Mouse (Mus musculus) forebrain, embryonic 12.5 days (tissue): ENCODE data around the gene Nkiras2. TPM values are rescaled to one million over a fixed set of nuclear protein-coding genes. Genes with fewer than 3 reads are reported as not detected.

Source experiments
- ATAC-seq: fragments of 200-750 bp; cut with Nextera tagmentation; 2 replicates; pipeline ENCODE4 v1.8.0; 2017; ENCODE audit warnings: moderate TSS enrichment; ENCODE audit not compliant: low FRiP score
- H3K27ac ChIP-seq: fragments of 300-500 bp; sonication (generic); 2 replicates; pipeline ENCODE4 v1.5.1; 2016; ENCODE audit warnings: mild to moderate bottlenecking
- H3K27me3 ChIP-seq: fragments of 300-500 bp; sonication (generic); 2 replicates; pipeline ENCODE4 v1.6.1; 2016; ENCODE audit warnings: mild to moderate bottlenecking
- H3K36me3 ChIP-seq: fragments of 300-500 bp; sonication (generic); replicated peaks from 2 replicates; pipeline ENCODE4 v1.6.1; 2016; ENCODE audit warnings: mild to moderate bottlenecking
- H3K4me1 ChIP-seq: fragments of 300-500 bp; sonication (generic); 2 replicates; pipeline ENCODE4 v1.6.1; 2016
- H3K4me2 ChIP-seq: fragments of 300-500 bp; sonication (generic); 2 replicates; pipeline ENCODE4 v1.6.1; 2016; ENCODE audit warnings: mild to moderate bottlenecking, moderate library complexity
- H3K4me3 ChIP-seq: fragments of 300-500 bp; sonication (generic); replicated peaks from 2 replicates; pipeline ENCODE4 v1.5.1; 2016; ENCODE audit warnings: mild to moderate bottlenecking
- H3K9ac ChIP-seq: fragments of 300-500 bp; sonication (generic); 2 replicates; pipeline ENCODE4 v1.6.1; 2016; ENCODE audit warnings: mild to moderate bottlenecking
- H3K9me3 ChIP-seq: fragments of 300-500 bp; sonication (generic); 2 replicates; pipeline ENCODE4 v1.6.1; 2016
- WGBS: fragments of 180-500 bp; shearing (Covaris S2); methylation state at CpG from one replicate; pipeline ENCODE4 v1.1.7; 2016; 5-methylcytosine and 5-hydroxymethylcytosine counted together
- polyA plus RNA-seq: library from polyadenylated mRNA; unstranded; fragments of >200 nt; fragmentation: Nextera tagmentation; extraction: Ambion mirVana; gene quantifications from 2 replicates; pipeline ENCODE4 v1.2.1, GENCODE M21; 2016

Gene Nkiras2
- polyA plus RNA-seq, 1 experiment from 2014 or later: 90.2 TPM

GRCm38 (mm10) chr11:100619982-100620381 is 938 bp downstream of the Nkiras2 start, which contains the start of gene Dnajc7:
Dnajc7 (minus strand) TSS chr11:100620168.
- Histone ChIP-seq H3K36me3 (peaks cover 4% of the 10 kb centered on the region), H3K9me3 (no peaks in the 10 kb centered on the region), H3K4me2 (peak within 1 kb of the TSS; percentile 78), H3K9ac (peak within 1 kb of the TSS; percentile 93), H3K27ac (peak within 1 kb of the TSS; percentile 92), H3K4me3 (peak within 1 kb of the TSS; percentile 94), H3K4me1 (peaks cover 37% of the 10 kb centered on the region), H3K27me3 (no peaks in the 10 kb centered on the region)
- WGBS: 4% methylated on average over 11 of the region's 11 CpGs
- ATAC-seq: no peak

DNA sequence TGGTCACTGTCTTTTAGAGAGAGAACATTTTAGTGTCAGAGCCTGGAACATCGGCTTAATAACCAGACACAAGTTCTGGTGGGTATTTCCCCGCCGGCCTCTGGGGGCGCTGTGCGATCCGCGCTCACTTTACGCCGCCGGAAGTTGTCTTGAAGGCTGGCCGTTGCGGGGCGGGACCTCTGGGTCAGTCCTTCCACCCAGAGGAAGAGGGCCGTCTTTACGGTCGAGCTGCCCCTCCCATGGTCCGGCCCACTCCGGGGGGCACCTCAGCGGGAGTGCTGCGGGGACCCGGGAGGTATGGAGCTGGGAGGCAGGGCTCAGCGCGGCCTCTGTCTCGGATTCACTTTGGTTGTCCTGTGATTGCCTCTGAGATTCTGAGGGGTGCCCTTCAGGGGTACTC is 3.7 kb downstream of the Nkiras2 start:
- Histone ChIP-seq H3K4me1 (peaks cover 33% of the 10 kb centered on the region), H3K27me3 (no peaks in the 10 kb centered on the region), H3K9ac (peak overlapping the region; percentile 80), H3K4me2 (peak overlapping the region; percentile 72), H3K36me3 (peaks cover 30% of the 10 kb centered on the region), H3K9me3 (no peaks in the 10 kb centered on the region), H3K4me3 (peak overlapping the region; percentile 70), H3K27ac (peak overlapping the region; percentile 72)
- WGBS: under 1% methylated on average over 24 of the region's 24 CpGs
- peak; percentile 70 for ATAC-seq

DNA sequence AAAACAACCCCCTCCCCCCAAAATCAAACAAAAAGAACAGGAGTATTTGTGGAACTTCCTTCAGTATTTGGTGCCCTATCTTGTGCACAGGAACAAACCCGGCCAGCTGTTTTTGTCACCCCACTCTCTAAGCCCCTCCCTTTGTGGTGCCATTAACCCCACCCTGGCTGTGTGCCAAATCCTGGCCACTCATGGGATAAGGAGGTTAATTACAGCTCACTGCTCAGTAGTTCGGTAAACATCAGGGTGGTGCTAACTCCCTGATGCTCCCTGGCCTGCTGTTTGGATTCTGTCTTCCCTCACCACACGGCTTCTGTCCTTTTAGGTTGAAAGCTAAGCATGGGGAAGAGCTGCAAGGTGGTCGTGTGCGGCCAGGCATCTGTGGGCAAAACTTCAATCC is 4.8 kb downstream of the Nkiras2 start:
- Histone ChIP-seq H3K36me3 (peaks cover 30% of the 10 kb centered on the region), H3K4me2 (peak overlapping the region; percentile 72), H3K4me1 (peaks cover 31% of the 10 kb centered on the region), H3K27ac (no peak overlapping the region), H3K4me3 (peak overlapping the region; percentile 70), H3K27me3 (no peaks in the 10 kb centered on the region), H3K9ac (peak overlapping the region; percentile 80), H3K9me3 (no peaks in the 10 kb centered on the region)
- WGBS: 58% methylated on average over 5 of the region's 5 CpGs
- no peak for ATAC-seq

DNA sequence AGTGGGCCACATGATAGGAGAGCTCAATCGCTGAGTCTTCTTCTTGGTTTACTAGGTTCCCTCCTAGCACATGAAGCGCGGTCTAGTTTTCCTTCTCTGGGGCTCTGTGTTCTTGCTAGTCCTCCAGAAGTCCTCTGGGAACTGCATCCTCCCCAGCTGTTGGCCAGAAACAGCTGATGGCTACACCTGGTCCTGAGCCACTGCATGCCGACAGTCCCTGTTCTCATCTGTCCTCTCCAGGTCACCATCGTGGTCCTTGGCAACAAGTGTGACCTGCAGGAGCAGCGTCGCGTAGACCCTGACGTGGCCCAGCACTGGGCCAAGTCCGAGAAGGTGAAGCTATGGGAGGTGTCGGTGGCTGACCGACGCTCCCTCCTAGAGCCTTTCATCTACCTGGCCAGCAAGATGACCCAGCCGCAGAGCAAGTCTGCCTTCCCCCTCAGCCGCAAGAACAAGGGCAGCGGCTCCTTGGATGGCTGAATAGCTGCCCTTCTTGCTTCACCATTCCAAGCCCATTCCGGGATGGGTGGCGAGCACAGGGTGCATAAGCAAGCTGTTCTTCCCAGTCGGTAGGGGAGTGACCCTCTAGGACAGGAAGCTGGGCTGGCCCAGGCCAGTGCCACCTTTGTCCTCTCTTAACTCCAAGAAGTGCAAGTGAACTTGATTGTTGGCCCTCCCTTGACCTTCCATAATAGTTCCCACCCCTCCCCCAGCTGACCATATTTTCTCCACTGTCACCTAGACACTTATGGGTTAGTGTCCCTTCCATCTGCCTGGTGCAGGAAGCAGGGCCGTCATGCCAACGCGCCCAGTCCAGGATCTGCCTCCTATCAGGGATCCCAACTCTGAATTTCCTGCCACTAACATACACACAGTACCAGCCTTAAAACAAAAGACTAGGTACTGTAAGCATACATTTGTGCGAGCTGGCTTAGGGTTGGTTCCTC is 7.0 kb downstream of the Nkiras2 start:
- Histone ChIP-seq H3K27ac (no peak overlapping the region), H3K4me2 (no peak overlapping the region), H3K4me3 (no peak overlapping the region), H3K36me3 (peaks cover 30% of the 10 kb centered on the region), H3K9me3 (no peaks in the 10 kb centered on the region), H3K4me1 (peaks cover 29% of the 10 kb centered on the region), H3K27me3 (no peaks in the 10 kb centered on the region), H3K9ac (no peak overlapping the region)
- ATAC-seq: no peak
- 92% methylated on average over 23 of the region's 23 CpGs for WGBS

GRCm38 (mm10) chr11:100626701-100627195 is 7.7 kb downstream of the Nkiras2 start:
- ATAC-seq: no peak

DNA sequence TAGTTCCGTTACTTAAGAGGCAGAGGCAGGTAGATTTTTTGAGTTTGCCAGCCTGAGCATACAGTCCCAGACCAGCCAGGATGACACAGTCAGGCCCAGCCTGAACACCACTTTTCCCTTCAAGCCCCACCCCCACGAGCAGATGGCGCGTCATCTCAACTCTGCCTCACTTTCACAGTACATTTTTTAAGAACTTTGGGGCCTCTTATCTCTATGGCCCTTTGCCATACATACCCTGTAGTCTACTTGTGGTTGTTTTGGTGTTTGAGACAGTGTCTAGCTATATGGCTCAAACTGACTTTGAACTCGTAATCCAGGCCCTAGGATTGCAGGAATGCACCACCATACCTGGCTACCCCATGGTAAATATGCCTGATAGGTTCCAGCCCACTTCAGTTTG is 9.0 kb downstream of the Nkiras2 start:
- H3K36me3 ChIP-seq: peaks cover 30% of the 10 kb centered on the region
- no peak overlapping the region for H3K4me3 ChIP-seq
- peaks cover 29% of the 10 kb centered on the region for H3K4me1 ChIP-seq
- no peak for ATAC-seq
- no peak overlapping the region for H3K9ac ChIP-seq
- WGBS: 93% methylated on average over 5 of the region's 5 CpGs
- H3K9me3 ChIP-seq: no peaks in the 10 kb centered on the region
- H3K4me2 ChIP-seq: no peak overlapping the region
- no peaks in the 10 kb centered on the region for H3K27me3 ChIP-seq
- H3K27ac ChIP-seq: no peak overlapping the region

More at GRCm38 (mm10) chr11:100626701-100627195, 7.7 kb downstream of the Nkiras2 start:
- no peak overlapping the region for H3K27ac ChIP-seq
- H3K9ac ChIP-seq: no peak overlapping the region
- no peaks in the 10 kb centered on the region for H3K9me3 ChIP-seq
- H3K27me3 ChIP-seq: no peaks in the 10 kb centered on the region
- H3K36me3 ChIP-seq: peaks cover 30% of the 10 kb centered on the region
- WGBS: 26% methylated on average over 9 of the region's 9 CpGs
- no peak overlapping the region for H3K4me3 ChIP-seq
- H3K4me1 ChIP-seq: peaks cover 29% of the 10 kb centered on the region
- no peak overlapping the region for H3K4me2 ChIP-seq

DNA sequence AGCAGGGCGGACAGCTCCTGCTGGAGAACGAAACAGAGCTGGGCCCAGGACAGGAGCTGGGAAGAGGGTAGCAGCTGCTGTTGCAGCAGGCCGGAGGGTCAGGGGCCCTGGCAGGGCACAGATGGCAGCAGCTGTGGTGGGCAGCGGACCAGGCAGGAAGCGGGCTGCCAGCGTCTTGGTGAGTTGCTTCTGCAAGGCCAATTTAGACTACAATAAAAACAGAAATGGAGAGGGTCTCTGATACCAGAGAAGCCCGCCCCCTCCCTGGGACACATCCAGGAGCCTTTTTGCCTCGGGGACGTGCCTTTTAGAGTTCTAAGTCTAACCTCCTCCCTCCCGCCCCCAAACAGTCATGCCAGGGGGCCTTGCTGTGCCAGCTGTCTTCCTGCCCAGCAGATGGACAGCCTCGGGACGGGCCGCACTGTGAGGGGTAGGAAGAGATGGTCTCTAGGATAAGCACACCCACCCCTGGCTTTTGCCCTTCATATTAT is 9.9 kb downstream of the Nkiras2 start:
- Histone ChIP-seq H3K4me2 (no peak overlapping the region), H3K4me3 (no peak overlapping the region), H3K27me3 (no peaks in the 10 kb centered on the region), H3K9ac (no peak overlapping the region), H3K27ac (no peak overlapping the region; the same call in 1 of the 2 replicates), H3K9me3 (no peaks in the 10 kb centered on the region), H3K36me3 (peaks cover 30% of the 10 kb centered on the region), H3K4me1 (peaks cover 21% of the 10 kb centered on the region)
- WGBS: 63% methylated on average over 13 of the region's 13 CpGs
- no peak for ATAC-seq

DNA sequence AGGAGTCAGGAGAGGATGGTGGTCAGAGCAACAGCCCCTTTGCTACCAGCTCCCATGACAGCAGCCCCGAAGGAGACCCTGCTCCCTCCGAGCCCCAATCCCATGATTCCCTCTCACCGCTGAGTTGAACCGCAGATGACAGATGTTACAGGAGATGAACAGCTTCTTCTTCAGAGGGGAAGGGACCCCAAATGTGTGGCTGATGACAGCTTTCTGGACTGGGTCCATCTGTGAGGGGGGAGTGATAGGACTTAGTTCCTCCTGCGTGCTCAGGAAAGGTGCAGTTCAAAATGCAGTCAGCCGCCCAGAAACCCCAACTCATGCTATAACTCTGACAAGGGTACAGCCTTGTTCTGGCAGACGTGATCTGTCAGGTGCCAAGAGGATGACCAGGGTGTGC is 15.5 kb downstream of the Nkiras2 start:
- no peak for ATAC-seq
- Histone ChIP-seq H3K9me3 (no peaks in the 10 kb centered on the region), H3K9ac (no peak overlapping the region), H3K27ac (no peak overlapping the region), H3K27me3 (peaks cover 21% of the 10 kb centered on the region), H3K4me2 (no peak overlapping the region), H3K4me3 (no peak overlapping the region), H3K36me3 (no peaks in the 10 kb centered on the region), H3K4me1 (no peaks in the 10 kb centered on the region)
- WGBS: 81% methylated on average over 7 of the region's 7 CpGs

DNA sequence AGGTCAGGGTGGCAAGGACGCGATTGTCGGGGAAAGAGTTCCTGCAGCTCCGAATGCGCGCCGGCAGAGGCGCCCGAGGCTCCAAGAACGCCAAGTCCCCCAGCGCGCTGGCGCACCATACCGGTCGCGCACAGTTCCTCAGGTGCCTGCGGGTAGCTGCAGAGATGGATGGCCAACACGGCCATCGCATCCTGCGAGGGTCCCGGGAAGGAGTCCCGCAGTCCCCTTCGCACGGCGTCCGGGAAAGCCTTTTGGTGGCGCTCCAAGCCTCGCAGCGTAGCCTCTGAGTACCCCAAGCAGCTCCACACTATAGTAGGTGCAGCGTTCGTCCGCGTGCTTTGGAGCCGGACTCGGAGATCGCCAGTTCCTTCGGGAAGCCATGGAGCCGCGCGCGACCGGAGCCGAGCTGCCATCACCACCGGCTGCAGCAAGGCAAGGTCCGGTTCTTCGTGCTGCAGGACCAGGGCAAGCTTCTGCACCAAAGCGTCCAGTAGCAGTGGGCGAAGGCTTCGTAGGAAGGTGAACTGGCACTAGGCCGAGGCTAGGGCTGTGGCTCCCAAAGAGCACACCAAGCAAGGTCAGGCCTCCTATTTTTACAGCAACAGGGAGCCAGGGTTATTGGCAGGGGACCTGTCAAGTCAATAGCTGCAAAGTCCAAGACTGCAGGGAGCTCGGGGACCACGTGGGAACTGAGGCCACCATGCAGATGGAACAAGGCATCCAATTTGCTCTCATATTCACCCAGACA is 21.3 kb downstream of the Nkiras2 start:
- Histone ChIP-seq H3K9me3 (no peaks in the 10 kb centered on the region), H3K4me2 (peak overlapping the region; percentile 67), H3K4me3 (peak overlapping the region; percentile 39), H3K9ac (peak overlapping the region; percentile 45; the same call in 1 of the 2 replicates), H3K36me3 (no peaks in the 10 kb centered on the region), H3K27ac (no peak overlapping the region), H3K4me1 (peaks cover 9% of the 10 kb centered on the region), H3K27me3 (peaks cover 44% of the 10 kb centered on the region)
- ATAC-seq: peak; percentile 46; the same call in 1 of the 2 replicates
- 7% methylated on average over 52 of the region's 52 CpGs for WGBS

DNA sequence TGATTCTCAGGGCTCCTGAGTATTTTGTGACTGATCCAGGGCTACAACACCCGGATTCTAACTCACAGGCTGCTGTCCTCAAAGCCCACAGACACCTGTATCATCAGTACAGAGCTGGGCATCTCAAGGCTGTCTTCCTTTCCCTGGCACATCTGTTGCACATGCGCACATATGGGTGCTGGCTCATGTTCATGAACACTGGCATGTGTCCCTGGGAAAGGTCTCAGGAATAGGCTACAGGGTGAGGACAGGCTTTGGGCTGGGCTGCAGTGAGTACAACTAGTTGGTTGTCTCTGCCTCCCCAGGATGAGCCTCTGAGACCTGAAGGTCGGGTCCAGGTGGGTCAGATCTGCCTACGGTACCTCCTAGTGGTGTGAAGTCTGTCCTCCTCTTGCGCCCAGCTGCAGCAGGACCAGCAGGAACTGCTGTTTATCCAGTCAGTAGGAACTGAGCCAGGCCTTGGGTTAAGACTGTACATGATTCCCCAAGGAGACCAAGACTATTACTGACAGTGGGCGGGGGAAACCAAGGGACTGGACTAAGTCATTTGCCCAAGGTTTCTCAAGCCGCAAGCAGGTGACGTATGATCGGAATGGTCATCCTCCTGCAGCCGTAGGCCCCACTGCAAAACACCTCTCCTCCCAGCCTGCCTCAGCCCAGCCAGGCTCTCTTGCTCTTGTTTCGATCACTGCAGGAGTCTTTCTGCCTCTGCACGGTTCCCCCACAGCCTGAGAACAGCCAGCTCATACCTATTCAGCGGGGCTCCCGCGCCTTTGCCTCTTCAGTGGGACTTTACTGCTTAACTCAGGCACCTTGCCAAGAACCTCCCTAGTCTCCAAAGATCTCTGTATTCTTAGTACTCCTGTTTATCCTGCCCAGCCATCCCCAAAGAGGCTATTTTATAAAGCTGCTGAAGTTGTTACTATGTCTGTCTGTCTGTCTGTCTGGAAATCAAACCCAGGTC is 24.9 kb downstream of the Nkiras2 start:
- 65% methylated on average over 15 of the region's 15 CpGs for WGBS
- H3K27ac ChIP-seq: 0 out of 2 replicates have a peak overlapping the region, but pooled peaks have one; percentile 27
- H3K4me3 ChIP-seq: no peak overlapping the region
- no peak overlapping the region for H3K4me2 ChIP-seq
- H3K27me3 ChIP-seq: peaks cover 46% of the 10 kb centered on the region
- H3K9ac ChIP-seq: no peak overlapping the region
- H3K9me3 ChIP-seq: no peaks in the 10 kb centered on the region
- ATAC-seq: no peak
- H3K36me3 ChIP-seq: no peaks in the 10 kb centered on the region
- peaks cover 9% of the 10 kb centered on the region for H3K4me1 ChIP-seq

GRCm38 (mm10) chr11:100646265-100646664 is 27.2 kb downstream of the Nkiras2 start:
- H3K4me1 ChIP-seq: no peaks in the 10 kb centered on the region; the same call in 1 of the 2 replicates
- no peak overlapping the region for H3K27ac ChIP-seq
- peaks cover 46% of the 10 kb centered on the region for H3K27me3 ChIP-seq
- H3K9me3 ChIP-seq: no peaks in the 10 kb centered on the region
- no peak overlapping the region for H3K4me2 ChIP-seq
- H3K9ac ChIP-seq: no peak overlapping the region
- no peak for ATAC-seq
- 5% methylated on average over 1 of the region's 1 CpGs for WGBS
- H3K4me3 ChIP-seq: no peak overlapping the region
- H3K36me3 ChIP-seq: no peaks in the 10 kb centered on the region
